In the genomic region with DNA sequence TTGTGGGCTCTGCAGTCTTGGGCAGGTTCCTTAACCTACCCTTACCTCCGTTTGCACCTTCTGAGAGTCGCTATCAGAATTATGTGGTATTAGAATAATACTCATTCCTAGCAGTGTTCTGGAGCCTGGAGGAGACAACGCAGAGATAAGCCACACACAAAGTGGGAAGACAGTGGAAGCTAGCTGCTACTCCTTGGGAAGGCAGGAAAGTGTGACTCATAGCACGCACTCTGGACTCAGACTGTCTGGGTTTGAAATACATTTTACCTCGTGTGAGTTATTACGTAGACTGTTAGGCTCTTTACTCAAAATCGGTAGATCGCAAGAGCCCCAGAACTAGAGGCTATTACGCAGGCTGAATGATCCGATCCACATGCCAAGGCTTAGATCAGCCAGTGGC, we compare ENCODE assay signal across 13 mouse cellular contexts.
DNase-seq lines count a peak whose midpoint lies in the region; ATAC-seq and TF ChIP-seq lines count a peak whose summit lies in the region.
"Had no signal": no experiment of that assay in that cellular context is flagged by ENCODE, and none has a peak within 500 bp of the region (broad histone marks: within the 10 kb centered on the region; RNA-seq: fewer than 3 reads in every experiment).

No protein-coding gene starts in this region.

- no peak for DNase-seq in gastrocnemius, adult 2 months
- no peak for DNase-seq in gastrocnemius, postnatal 36 days
- no peak for DNase-seq in CH12.LX (ENCODE audit: extremely low read depth)
- DNase-seq in fibroblast of lung, adult 2 months (ENCODE audit: low read depth), result peak; percentile 19
- DNase-seq in cerebellum, adult 2 months, result no peak
- DNase-seq: cerebellum, postnatal 14 days; kidney, adult 8-10 months; right cerebral cortex, postnatal 4 days had no signal

- peaks cover 17% of the 10 kb centered on the region for H3K4me1 ChIP-seq in intestine, embryonic 16.5 days (ENCODE audit: control insufficient read depth, insufficient read depth, low read length)
- peaks cover 5% of the 10 kb centered on the region; the same call in 1 of the 2 replicates for H3K4me1 ChIP-seq in intestine, embryonic 15.5 days (replicated peaks)
- H3K4me1 ChIP-seq in CH12.LX (ENCODE audit: control insufficient read depth in 1 of 2, insufficient read depth in 2 of 2), result peaks cover 25 to 66% of the 10 kb centered on the region in 2 experiments
- no peaks in the 10 kb centered on the region for H3K4me1 ChIP-seq in cerebellum, adult 2 months (ENCODE audit: control insufficient read depth, insufficient read depth, low read length)
- peaks cover 4% of the 10 kb centered on the region for H3K4me1 ChIP-seq in forebrain, embryonic 16.5 days (replicated peaks; ENCODE audit: control insufficient read depth, insufficient read depth, low read length)
- H3K4me1 ChIP-seq: stomach, embryonic 15.5 days had no signal

- H3K27me3 ChIP-seq in intestine, embryonic 16.5 days (replicated peaks; ENCODE audit: control insufficient read depth, insufficient read depth, low read length), result no peaks in the 10 kb centered on the region
- H3K27me3 ChIP-seq in intestine, embryonic 15.5 days (replicated peaks), result no peaks in the 10 kb centered on the region
- no peaks in the 10 kb centered on the region for H3K27me3 ChIP-seq in CH12.LX (replicated peaks)
- H3K27me3 ChIP-seq in cerebellum, adult 2 months (ENCODE audit: control insufficient read depth, insufficient read depth, low read length), result no peaks in the 10 kb centered on the region
- H3K27me3 ChIP-seq in forebrain, embryonic 16.5 days (replicated peaks; ENCODE audit: control insufficient read depth, insufficient read depth, low read length), result no peaks in the 10 kb centered on the region
- H3K27me3 ChIP-seq: stomach, embryonic 15.5 days had no signal

- in situ Hi-C loops in CH12.LX (cut with MboI; ENCODE audit: low pct_ligation_motif_present, low pct_unique_long_range_greater_than_20kb, low sequenced_read_pairs), result no loop called here

- ATAC-seq in intestine, embryonic 16.5 days, result 0 out of 2 replicates have a peak, but pooled peaks have one; percentile 25
- no peak for ATAC-seq in intestine, embryonic 15.5 days
- ATAC-seq in forebrain, embryonic 16.5 days, result no peak

- no peak overlapping the region for H3K27ac ChIP-seq in gastrocnemius, adult 2 months
- H3K27ac ChIP-seq in intestine, embryonic 16.5 days (ENCODE audit: low read length), result no peak overlapping the region
- no peak overlapping the region for H3K27ac ChIP-seq in intestine, embryonic 15.5 days
- no peak overlapping the region for H3K27ac ChIP-seq in CH12.LX (ENCODE audit: insufficient read depth, low read depth)
- no peak overlapping the region for H3K27ac ChIP-seq in cerebellum, adult 2 months (ENCODE audit: insufficient read depth, low read length)
- H3K27ac ChIP-seq in forebrain, embryonic 16.5 days (ENCODE audit: low read length), result no peak overlapping the region
- H3K27ac ChIP-seq: stomach, embryonic 15.5 days had no signal

- no peaks in the 10 kb centered on the region for H3K79me2 ChIP-seq in CH12.LX (replicated peaks; ENCODE audit: control insufficient read depth, extremely low read depth, insufficient read depth, poor library complexity, severe bottlenecking)

- no peaks in the 10 kb centered on the region for H3K9me3 ChIP-seq in intestine, embryonic 16.5 days (ENCODE audit: control insufficient read depth, low read length)
- H3K9me3 ChIP-seq in intestine, embryonic 15.5 days, result no peaks in the 10 kb centered on the region
- no peaks in the 10 kb centered on the region for H3K9me3 ChIP-seq in CH12.LX (replicated peaks; ENCODE audit: low read length)
- H3K9me3 ChIP-seq in forebrain, embryonic 16.5 days (ENCODE audit: control insufficient read depth, low read length), result no peaks in the 10 kb centered on the region
- H3K9me3 ChIP-seq: stomach, embryonic 15.5 days had no signal

- peak overlapping the region; percentile 67 for H3K4me3 ChIP-seq in gastrocnemius, adult 2 months
- no peak overlapping the region for H3K4me3 ChIP-seq in intestine, embryonic 16.5 days (ENCODE audit: low read length)
- H3K4me3 ChIP-seq in intestine, embryonic 15.5 days (replicated peaks), result no peak overlapping the region
- no peak overlapping the region for H3K4me3 ChIP-seq in CH12.LX (replicated peaks in 1 of 3; ENCODE audit: low read depth in 2 of 3, low read length in 2 of 3, poor library complexity in 1 of 3)
- H3K4me3 ChIP-seq in cerebellum, adult 2 months (replicated peaks; ENCODE audit: insufficient read depth, low read depth, low read length), result no peak overlapping the region
- H3K4me3 ChIP-seq in forebrain, embryonic 16.5 days (replicated peaks; ENCODE audit: low read length), result no peak overlapping the region
- H3K4me3 ChIP-seq: stomach, embryonic 15.5 days had no signal

- no peak overlapping the region for H3K9ac ChIP-seq in intestine, embryonic 16.5 days (ENCODE audit: low read depth, low read length)
- no peak overlapping the region for H3K9ac ChIP-seq in intestine, embryonic 15.5 days
- 0 out of 2 replicates have a peak overlapping the region, but pooled peaks have one; percentile 55 for H3K9ac ChIP-seq in CH12.LX (ENCODE audit: insufficient read depth, low read depth)
- H3K9ac ChIP-seq in forebrain, embryonic 16.5 days (replicated peaks; ENCODE audit: low read depth, low read length), result no peak overlapping the region
- H3K9ac ChIP-seq: lung, embryonic 14.5 days; stomach, embryonic 15.5 days had no signal

- WGBS in intestine, embryonic 16.5 days, result 67% methylated on average over 10 of the region's 10 CpGs
- WGBS in intestine, embryonic 15.5 days, result 65% methylated on average over 10 of the region's 10 CpGs
- WGBS in cerebellum, adult 2 months, result 85% methylated on average over 10 of the region's 10 CpGs
- WGBS in forebrain, embryonic 16.5 days, result 87% methylated on average over 10 of the region's 10 CpGs

- dilution Hi-C loops in CH12.LX (cut with MboI; ENCODE audit: extremely low pct_ligation_motif_present, extremely low pct_unique_long_range_greater_than_20kb, low sequenced_read_pairs), result no loop called here

- intact Hi-C loops in gastrocnemius, adult 2 months (cut with DNase I), result no loop called here
- intact Hi-C loops in gastrocnemius, postnatal 36 days (cut with DNase I), result no loop called here

- TF ChIP-seq POLR2A in CH12.LX (IDR thresholded peaks at IDR 0.05; ENCODE audit: low read depth, low read length), result no peak
- no peak for TF ChIP-seq POLR2A in cerebellum, adult 2 months (IDR thresholded peaks at IDR 0.05; ENCODE audit: borderline replicate concordance, insufficient read depth, low read length)

- TF ChIP-seq CTCF in gastrocnemius, adult 2 months (IDR thresholded peaks at IDR 0.05), result no peak
- no peak for TF ChIP-seq CTCF in CH12.LX (conservative IDR thresholded peaks at IDR 0.05 in 1 of 2, IDR thresholded peaks at IDR 0.05 in 1 of 2; ENCODE audit: low read depth in 2 of 2, low read length in 2 of 2)
- TF ChIP-seq CTCF in cerebellum, adult 2 months (IDR thresholded peaks at IDR 0.05; ENCODE audit: borderline replicate concordance, insufficient read depth, low read depth, low read length), result no peak

- H3K4me2 ChIP-seq in intestine, embryonic 16.5 days (ENCODE audit: low read depth, low read length), result no peak overlapping the region
- no peak overlapping the region for H3K4me2 ChIP-seq in intestine, embryonic 15.5 days (replicated peaks)
- peak overlapping the region; percentile 80; the same call in 1 of the 2 replicates for H3K4me2 ChIP-seq in CH12.LX (ENCODE audit: insufficient read depth, low read depth, poor library complexity, severe bottlenecking)
- no peak overlapping the region for H3K4me2 ChIP-seq in forebrain, embryonic 16.5 days (ENCODE audit: low read length)
- H3K4me2 ChIP-seq: lung, embryonic 14.5 days; stomach, embryonic 15.5 days had no signal

- TF ChIP-seq EP300 in CH12.LX (IDR thresholded peaks at IDR 0.05; ENCODE audit: low read length), result no peak

- H3K36me3 ChIP-seq in intestine, embryonic 16.5 days (ENCODE audit: control insufficient read depth, insufficient read depth, low read length), result no peaks in the 10 kb centered on the region
- no peaks in the 10 kb centered on the region for H3K36me3 ChIP-seq in intestine, embryonic 15.5 days
- H3K36me3 ChIP-seq in CH12.LX (replicated peaks in 1 of 2; ENCODE audit: control insufficient read depth in 1 of 2, insufficient read depth in 1 of 2, low read length in 1 of 2), result no peaks in the 10 kb centered on the region
- no peaks in the 10 kb centered on the region for H3K36me3 ChIP-seq in forebrain, embryonic 16.5 days (ENCODE audit: control insufficient read depth, insufficient read depth)
- H3K36me3 ChIP-seq: stomach, embryonic 15.5 days had no signal

- no peak for TF ChIP-seq RAD21 in CH12.LX (IDR thresholded peaks at IDR 0.05; ENCODE audit: low read depth, low read length)

TF ChIP-seq in CH12.LX, 34 proteins besides CTCF, POLR2A, EP300 and RAD21:
- TF ChIP-seq ETS1 (conservative IDR thresholded peaks at IDR 0.05; ENCODE audit: low read depth, low read length) (no peak), JUND (conservative IDR thresholded peaks at IDR 0.05; ENCODE audit: low read depth, low read length) (0 out of 2 replicates have a peak, but pooled peaks have one; percentile 18), MAX (IDR thresholded peaks at IDR 0.05; ENCODE audit: low read length) (no peak), NRF1 (IDR thresholded peaks at IDR 0.05; ENCODE audit: low read depth, low read length) (no peak), MAFK (IDR thresholded peaks at IDR 0.05; ENCODE audit: insufficient replicate concordance, low read length) (no peak)
